Mouse (Mus musculus): ENCODE measurements around the gene Fkrp.

DNA sequence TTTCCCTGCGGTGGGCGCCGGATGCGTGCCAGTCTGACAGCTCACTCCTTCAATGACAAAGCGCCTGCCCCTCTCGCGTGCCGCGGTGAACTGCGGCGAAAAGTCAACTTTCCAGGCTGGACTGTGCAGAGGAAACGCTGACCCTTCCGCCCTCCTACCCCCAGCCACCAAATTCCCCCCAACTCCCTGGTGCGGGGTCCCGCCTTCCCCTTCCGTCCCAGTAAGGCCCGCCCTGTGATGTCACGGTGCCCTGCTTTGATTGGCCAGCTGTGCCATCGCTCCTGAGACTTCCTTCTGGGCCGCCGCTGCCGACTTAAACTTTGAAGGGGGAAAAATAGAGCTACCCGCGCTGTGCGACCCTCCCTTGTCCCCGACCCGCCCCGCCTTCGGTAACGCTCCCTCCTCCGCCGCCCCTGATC, 26.1 kb upstream of the Fkrp start, which contains the start of gene Prkd2:
- TF ChIP-seq GATA1 (IDR thresholded peaks at IDR 0.05; ENCODE audit: low read length) (no peak), TAL1 (IDR thresholded peaks at IDR 0.05; ENCODE audit: low read length) (no peak)

Measured in erythroblast, embryonic 14.5 days (primary cell).